Mouse (Mus musculus) hindbrain, embryonic 10.5 days (tissue): Measurements from ENCODE around the gene Mga. TPM values are rescaled to one million over a fixed set of nuclear protein-coding genes. Genes with fewer than 3 reads are reported as not detected.

Experiments used
- DNase-seq: peaks from one replicate; pipeline ENCODE4 v3.0.0-alpha.2; 2017; ENCODE audit warnings: low spot score
- H3K27ac ChIP-seq: fragments of 300-500 bp; sonication (generic); 2 replicates; pipeline ENCODE4 v1.5.1; 2016; ENCODE audit warnings: mild to moderate bottlenecking, moderate library complexity
- H3K27me3 ChIP-seq: fragments of 300-500 bp; sonication (generic); 2 replicates; pipeline ENCODE4 v1.6.1; 2016; ENCODE audit warnings: mild to moderate bottlenecking; ENCODE audit not compliant: poor library complexity, insufficient read depth, severe bottlenecking
- H3K36me3 ChIP-seq: fragments of 300-500 bp; sonication (generic); 2 replicates; pipeline ENCODE4 v1.6.1; 2016; ENCODE audit warnings: mild to moderate bottlenecking, moderate library complexity
- H3K4me1 ChIP-seq: fragments of 300-500 bp; sonication (generic); replicated peaks from 2 replicates; pipeline ENCODE4 v1.6.1; 2016; ENCODE audit warnings: mild to moderate bottlenecking
- H3K4me3 ChIP-seq: fragments of 300-500 bp; sonication (generic); 2 replicates; pipeline ENCODE4 v1.5.1; 2016; ENCODE audit warnings: mild to moderate bottlenecking, moderate library complexity
- H3K9me3 ChIP-seq: fragments of 300-500 bp; sonication (generic); 2 replicates; pipeline ENCODE4 v1.6.1; 2016; ENCODE audit warnings: mild to moderate bottlenecking, moderate library complexity
- WGBS: fragments of 180-500 bp; shearing (Covaris S2); methylation state at CpG from one replicate; pipeline ENCODE4 v1.1.7; 2016; 5-methylcytosine and 5-hydroxymethylcytosine counted together
- polyA plus RNA-seq: library from polyadenylated mRNA; unstranded; fragments of >200 nt; fragmentation: Nextera tagmentation; extraction: Ambion mirVana; gene quantifications from 2 replicates; pipeline ENCODE4 v1.2.1, GENCODE M21; 2016

Gene Mga
- polyA plus RNA-seq, 1 experiment from 2014 or later: 26.1 TPM

DNA sequence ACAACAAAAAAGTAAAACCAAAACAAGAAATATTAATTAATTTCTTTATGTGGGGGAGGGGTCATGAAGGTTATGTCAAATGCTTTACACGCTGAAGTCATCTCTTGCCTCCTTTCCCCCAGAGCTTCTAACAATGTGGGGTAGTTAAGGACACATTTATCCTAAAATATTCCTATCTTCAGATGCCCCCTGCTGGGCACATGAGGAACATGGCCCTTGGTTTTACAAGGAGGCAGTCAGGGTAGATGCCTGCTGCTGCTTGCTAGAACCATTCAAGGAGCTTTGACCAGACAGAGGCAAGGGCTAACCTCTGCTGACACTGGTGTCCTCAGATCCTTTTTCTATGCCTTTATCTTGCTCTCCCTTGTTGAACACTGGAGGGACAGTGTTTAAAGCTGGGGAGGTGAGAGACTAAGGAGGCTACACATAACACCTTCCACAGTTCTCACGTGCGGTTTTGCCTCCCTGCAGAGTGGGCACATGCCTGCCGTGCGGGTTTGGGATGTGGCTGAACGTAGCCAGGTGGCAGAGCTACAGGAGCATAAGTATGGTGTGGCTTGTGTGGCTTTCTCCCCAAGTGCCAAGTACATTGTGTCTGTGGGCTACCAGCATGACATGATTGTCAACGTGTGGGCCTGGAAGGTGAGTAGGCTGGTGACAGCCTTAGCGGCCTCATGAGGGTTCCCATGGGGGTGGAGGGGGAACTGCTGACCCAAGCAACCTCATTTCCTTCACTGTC lies 114.6 kb downstream of the Mga start:
- Histone ChIP-seq H3K27ac (no peak overlapping the region), H3K27me3 (no peaks in the 10 kb centered on the region), H3K4me3 (no peak overlapping the region), H3K9me3 (no peaks in the 10 kb centered on the region), H3K36me3 (peaks cover 23% of the 10 kb centered on the region), H3K4me1 (no peaks in the 10 kb centered on the region)
- WGBS: 85% methylated on average over 8 of the region's 8 CpGs
- DNase-seq: peak; percentile 45

DNA sequence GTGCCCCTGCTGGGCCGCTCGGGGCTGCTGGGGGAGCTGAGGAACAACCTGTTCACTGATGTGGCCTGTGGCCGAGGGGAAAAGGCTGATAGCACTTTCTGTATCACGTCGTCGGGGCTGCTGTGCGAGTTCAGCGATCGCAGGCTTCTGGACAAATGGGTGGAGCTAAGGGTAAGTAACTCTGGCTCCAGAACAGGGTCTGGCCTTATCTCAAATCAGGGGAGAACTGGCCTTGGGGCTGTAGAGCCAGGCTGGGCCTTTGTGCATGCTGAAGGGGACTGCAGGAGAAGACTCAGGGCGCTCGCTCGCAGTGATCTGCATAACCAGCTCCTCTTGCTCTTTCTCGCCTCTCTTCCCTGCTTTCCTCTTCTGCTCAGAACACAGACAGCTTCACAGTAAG lies 115.9 kb downstream of the Mga start:
- Histone ChIP-seq H3K27me3 (no peaks in the 10 kb centered on the region), H3K4me3 (no peak overlapping the region), H3K27ac (no peak overlapping the region), H3K9me3 (no peaks in the 10 kb centered on the region), H3K4me1 (no peaks in the 10 kb centered on the region), H3K36me3 (peaks cover 36% of the 10 kb centered on the region)
- 87% methylated on average over 13 of the region's 13 CpGs for WGBS
- DNase-seq: no peak

DNA sequence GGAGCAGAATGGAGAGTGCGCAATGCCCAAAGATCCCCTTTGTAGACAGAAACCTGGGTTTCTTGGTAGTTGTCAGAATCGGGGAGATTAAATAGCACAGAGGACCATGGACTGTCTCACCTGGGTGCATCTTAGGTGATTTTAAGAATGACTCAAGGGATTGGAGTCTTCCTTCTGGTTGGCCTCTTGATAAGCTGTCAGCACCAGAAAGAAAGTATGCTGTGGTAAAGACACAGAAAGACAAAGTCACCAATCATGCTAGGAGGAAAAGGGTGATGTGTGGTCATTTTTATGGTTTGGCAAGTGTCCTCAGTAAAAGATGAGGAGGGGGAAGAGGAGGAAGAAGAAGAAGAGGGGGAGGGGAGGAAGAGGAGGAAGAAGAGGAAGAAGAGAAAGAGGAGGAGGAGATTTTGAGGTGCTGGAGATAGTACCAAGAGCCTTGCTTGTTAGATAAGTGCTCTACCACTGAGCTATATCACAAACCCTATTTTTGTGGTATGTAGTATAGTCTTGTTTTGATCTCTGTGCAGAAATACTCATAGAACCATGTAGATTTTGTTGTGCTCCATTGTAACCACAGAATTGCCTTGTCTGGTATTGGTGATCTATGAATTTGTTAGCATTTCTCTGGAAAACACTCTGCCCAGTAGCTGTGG lies 116.9 kb downstream of the Mga start:
- Histone ChIP-seq H3K27ac (no peak overlapping the region), H3K27me3 (no peaks in the 10 kb centered on the region), H3K36me3 (peaks cover 46% of the 10 kb centered on the region), H3K9me3 (no peaks in the 10 kb centered on the region), H3K4me1 (no peaks in the 10 kb centered on the region), H3K4me3 (no peak overlapping the region)
- no peak for DNase-seq
- 93% methylated on average over 2 of the region's 2 CpGs for WGBS

DNA sequence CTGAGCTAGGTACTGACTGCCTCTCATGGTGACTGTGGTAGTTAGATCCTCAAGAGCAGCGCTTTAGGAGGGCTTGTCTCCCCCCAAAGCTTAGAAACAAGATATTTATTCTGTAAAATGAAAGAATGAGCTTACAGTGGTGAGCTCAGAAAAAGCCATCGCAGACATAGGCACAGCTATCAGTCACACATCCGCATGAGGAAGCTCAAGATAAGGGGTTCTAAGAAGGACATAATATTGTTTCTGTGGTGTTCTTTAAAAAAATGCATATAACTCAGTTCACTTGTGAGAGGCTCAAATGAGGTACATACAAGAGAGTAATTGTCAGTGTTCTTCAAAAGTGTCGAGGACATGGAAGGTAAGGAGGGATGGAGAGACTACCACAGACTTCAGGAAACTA lies 118.9 kb downstream of the Mga start:
- no peak for DNase-seq
- Histone ChIP-seq H3K9me3 (no peaks in the 10 kb centered on the region), H3K27me3 (no peaks in the 10 kb centered on the region), H3K4me1 (no peaks in the 10 kb centered on the region), H3K36me3 (peaks cover 66% of the 10 kb centered on the region), H3K27ac (no peak overlapping the region), H3K4me3 (no peak overlapping the region)
- 93% methylated on average over 4 of the region's 4 CpGs for WGBS

DNA sequence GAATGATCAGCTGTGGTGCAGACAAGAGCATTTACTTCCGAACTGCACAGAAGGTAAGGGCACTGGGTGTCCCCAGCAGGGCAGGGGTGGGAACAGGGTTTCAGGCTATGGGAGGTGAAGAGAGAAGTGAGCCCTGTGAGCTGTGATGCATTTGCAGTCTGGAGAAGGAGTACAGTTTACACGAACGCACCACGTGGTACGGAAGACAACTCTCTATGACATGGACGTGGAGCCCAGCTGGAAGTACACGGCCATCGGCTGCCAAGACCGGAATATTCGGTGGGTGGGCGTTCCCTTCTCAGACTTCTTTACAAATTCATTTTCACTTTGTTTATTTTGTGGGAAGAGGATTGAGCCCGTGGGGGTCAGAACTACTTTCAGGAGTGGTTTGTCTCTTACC lies 120.6 kb downstream of the Mga start:
- peaks cover 80% of the 10 kb centered on the region for H3K36me3 ChIP-seq
- no peaks in the 10 kb centered on the region for H3K9me3 ChIP-seq
- H3K4me1 ChIP-seq: no peaks in the 10 kb centered on the region
- H3K27me3 ChIP-seq: no peaks in the 10 kb centered on the region
- no peak overlapping the region for H3K4me3 ChIP-seq
- DNase-seq: no peak
- WGBS: 93% methylated on average over 12 of the region's 12 CpGs
- H3K27ac ChIP-seq: no peak overlapping the region

Other genes with a start within 250 kb of the Mga start
- gene Ndufaf1, start 234.4 kb upstream of the Mga start, polyA plus RNA-seq: 39.7 and 43.2 TPM in 2 replicates
- gene Rtf1, start 222.2 kb upstream of the Mga start, polyA plus RNA-seq: 49.3 and 54.3 TPM in 2 replicates
- 1.0 and 1.2 TPM in 2 replicates for gene Itpka, start 154.9 kb upstream of the Mga start, polyA plus RNA-seq
- gene Ltk, start 136.8 kb upstream of the Mga start, polyA plus RNA-seq: not detected in 2 replicates
- gene Rpap1, start 109.7 kb upstream of the Mga start, polyA plus RNA-seq: 40.2 and 41.6 TPM in 2 replicates
- 21.5 and 23.5 TPM in 2 replicates for gene Tyro3, start 99.5 kb upstream of the Mga start, polyA plus RNA-seq
- gene Mapkbp1, start 75.5 kb downstream of the Mga start, polyA plus RNA-seq: 4.0 and 4.1 TPM in 2 replicates
- 24.2 and 25.1 TPM in 2 replicates for gene Jmjd7, start 130.3 kb downstream of the Mga start, polyA plus RNA-seq
- 3.3 and 6.0 TPM in 2 replicates for gene Gm28042, start 130.3 kb downstream of the Mga start, polyA plus RNA-seq
- gene Pla2g4b, start 136.2 kb downstream of the Mga start, polyA plus RNA-seq: 3.2 and 3.8 TPM in 2 replicates